Mouse (Mus musculus): Measurements from ENCODE around the gene Nckap5.
A peak's percentile ranks its signal among the peaks of the same experiment; 100 is the strongest.

The Nckap5 gene

GRCm38 (mm10) chr1:126366736-126367135 is 463.9 kb downstream of the Nckap5 start:
- no peak for DNase-seq (ENCODE audit: low spot score in 2 of 2)

- no peak for DNase-seq (ENCODE audit: low spot score in 2 of 2)
Measured at GRCm38 (mm10) chr1:126364556-126364955, 466.0 kb downstream of the Nckap5 start.

- DNase-seq (ENCODE audit: low spot score in 2 of 2) = no peak
Measured at GRCm38 (mm10) chr1:126360531-126361220, 469.9 kb downstream of the Nckap5 start.

GRCm38 (mm10) chr1:126360111-126360510 is 470.5 kb downstream of the Nckap5 start:
- DNase-seq (ENCODE audit: low spot score in 2 of 2) = no peak

GRCm38 (mm10) chr1:126341806-126342205 is 488.8 kb downstream of the Nckap5 start:
- no peak for DNase-seq (ENCODE audit: low spot score in 2 of 2)

GRCm38 (mm10) chr1:126339250-126339649 is 491.3 kb downstream of the Nckap5 start:
- no peak for DNase-seq (ENCODE audit: low spot score in 2 of 2)

- no peak for DNase-seq (ENCODE audit: low spot score in 2 of 2)
Measured at GRCm38 (mm10) chr1:126334202-126334601, 496.4 kb downstream of the Nckap5 start.

GRCm38 (mm10) chr1:126332026-126332425 is 498.6 kb downstream of the Nckap5 start:
- DNase-seq (ENCODE audit: low spot score in 2 of 2) = peak; percentile 47 to 59

- no peak for DNase-seq (ENCODE audit: low spot score in 2 of 2)
Measured at GRCm38 (mm10) chr1:126320696-126321095, 509.9 kb downstream of the Nckap5 start.

- DNase-seq (ENCODE audit: low spot score in 2 of 2) = peak in 1 of 2 experiments; percentile 6
Measured at GRCm38 (mm10) chr1:126317874-126318607, 512.6 kb downstream of the Nckap5 start.

- no peak for DNase-seq (ENCODE audit: low spot score in 2 of 2)
Measured at GRCm38 (mm10) chr1:126317345-126317744, 513.3 kb downstream of the Nckap5 start.

- no peak for DNase-seq (ENCODE audit: low spot score in 2 of 2)
Measured at GRCm38 (mm10) chr1:126316866-126317265, 513.7 kb downstream of the Nckap5 start.

- no peak for DNase-seq (ENCODE audit: low spot score in 2 of 2)
Measured at GRCm38 (mm10) chr1:126301129-126301528, 529.5 kb downstream of the Nckap5 start.

- DNase-seq (ENCODE audit: low spot score in 2 of 2) = peak; percentile 55 to 59
Measured at GRCm38 (mm10) chr1:126264931-126265330, 565.7 kb downstream of the Nckap5 start.

- DNase-seq (ENCODE audit: low spot score in 2 of 2) = no peak
Measured at GRCm38 (mm10) chr1:126254364-126254763, 576.2 kb downstream of the Nckap5 start.

- no peak for DNase-seq (ENCODE audit: low spot score in 2 of 2)
Measured at GRCm38 (mm10) chr1:126253934-126254333, 576.7 kb downstream of the Nckap5 start.

GRCm38 (mm10) chr1:126233196-126233595 is 597.4 kb downstream of the Nckap5 start:
- no peak for DNase-seq (ENCODE audit: low spot score in 2 of 2)

GRCm38 (mm10) chr1:126231199-126231598 is 599.4 kb downstream of the Nckap5 start:
- DNase-seq (ENCODE audit: low spot score in 2 of 2) = no peak

GRCm38 (mm10) chr1:126210212-126210611 is 620.4 kb downstream of the Nckap5 start:
- DNase-seq (ENCODE audit: low spot score in 2 of 2) = no peak

GRCm38 (mm10) chr1:126209743-126210142 is 620.9 kb downstream of the Nckap5 start:
- no peak for DNase-seq (ENCODE audit: low spot score in 2 of 2)

- DNase-seq (ENCODE audit: low spot score in 2 of 2) = peak; percentile 17 to 18
Measured at GRCm38 (mm10) chr1:126209131-126209530, 621.5 kb downstream of the Nckap5 start.

GRCm38 (mm10) chr1:126196937-126197336 is 633.7 kb downstream of the Nckap5 start:
- DNase-seq (ENCODE audit: low spot score in 2 of 2) = no peak

- DNase-seq (ENCODE audit: low spot score in 2 of 2) = no peak
Measured at GRCm38 (mm10) chr1:126190353-126190752, 640.2 kb downstream of the Nckap5 start.
